Mouse (Mus musculus) CD4-positive, CD25-positive, alpha-beta regulatory T cell, adult 2 months (primary cell): Measurements from ENCODE around the gene Nr1i3.
"Not testable (repeated sequence)": the region's sequence is repeated elsewhere in the genome, so short reads cannot be mapped to it uniquely, and the experiment has no call there.

Experiments
- DNase-seq: peaks from one replicate; pipeline ENCODE4 v3.0.0-alpha.2; 2012; ENCODE audit warnings: low read depth, low spot score

Nr1i3 gene

DNA sequence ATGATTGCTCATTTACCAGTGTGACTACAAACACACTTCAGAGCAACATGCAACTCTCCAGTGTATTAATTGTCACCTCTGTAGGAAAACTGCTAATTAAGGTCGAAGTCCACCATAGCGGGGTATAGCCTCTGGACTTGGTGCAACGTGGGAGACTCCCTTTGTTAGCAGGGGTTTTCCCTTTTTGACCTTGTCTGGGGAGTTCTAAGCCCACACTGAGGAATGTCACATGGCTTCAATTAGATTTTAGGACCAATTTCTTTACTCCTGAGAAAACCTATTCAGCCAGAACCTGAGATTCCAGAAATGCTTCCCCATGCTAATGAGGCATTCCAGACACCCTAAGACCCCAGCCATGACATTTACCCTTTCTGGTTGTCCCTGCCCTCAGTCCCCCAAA lies 16.4 kb downstream of the Nr1i3 start:
- DNase-seq = no peak

DNA sequence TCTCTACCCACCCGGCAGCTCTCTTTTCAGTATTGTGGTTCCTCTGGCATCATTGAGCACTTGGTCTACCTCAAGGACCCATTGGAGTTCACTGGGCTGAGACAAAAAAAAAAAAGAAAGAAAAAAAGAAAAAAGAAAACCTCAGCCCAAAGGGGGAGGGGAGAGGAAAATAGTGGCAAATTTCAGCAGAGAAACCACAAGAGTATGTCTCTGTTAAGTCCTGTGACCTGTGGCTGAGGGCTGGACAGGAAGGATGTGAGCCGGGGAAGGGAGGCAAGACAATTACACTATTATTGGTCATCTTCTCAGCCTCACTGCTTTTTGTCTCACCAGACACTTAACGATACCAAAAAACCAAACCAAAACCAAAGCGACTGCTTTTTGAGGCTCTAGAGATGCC lies 18.1 kb downstream of the Nr1i3 start:
- no peak for DNase-seq

DNA sequence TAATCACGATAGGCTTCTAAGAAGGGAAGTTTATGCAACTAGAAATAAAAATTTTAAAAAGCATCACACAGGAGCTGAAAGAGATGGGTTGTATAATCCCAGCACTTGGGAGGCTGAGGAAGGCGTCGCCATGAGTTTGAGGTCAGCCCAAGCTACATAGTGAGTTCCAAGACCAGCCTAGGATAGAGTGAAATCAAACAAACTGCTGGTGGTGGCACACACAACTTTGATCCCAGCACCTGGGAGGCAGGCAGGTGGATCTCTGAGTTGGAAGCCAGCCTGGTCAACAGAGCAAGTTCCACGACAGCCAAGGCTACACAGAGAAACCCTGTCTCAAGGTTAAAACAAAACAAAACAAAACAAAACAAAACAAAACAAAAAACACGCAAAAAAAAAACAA lies 18.6 kb downstream of the Nr1i3 start:
- no peak for DNase-seq

DNA sequence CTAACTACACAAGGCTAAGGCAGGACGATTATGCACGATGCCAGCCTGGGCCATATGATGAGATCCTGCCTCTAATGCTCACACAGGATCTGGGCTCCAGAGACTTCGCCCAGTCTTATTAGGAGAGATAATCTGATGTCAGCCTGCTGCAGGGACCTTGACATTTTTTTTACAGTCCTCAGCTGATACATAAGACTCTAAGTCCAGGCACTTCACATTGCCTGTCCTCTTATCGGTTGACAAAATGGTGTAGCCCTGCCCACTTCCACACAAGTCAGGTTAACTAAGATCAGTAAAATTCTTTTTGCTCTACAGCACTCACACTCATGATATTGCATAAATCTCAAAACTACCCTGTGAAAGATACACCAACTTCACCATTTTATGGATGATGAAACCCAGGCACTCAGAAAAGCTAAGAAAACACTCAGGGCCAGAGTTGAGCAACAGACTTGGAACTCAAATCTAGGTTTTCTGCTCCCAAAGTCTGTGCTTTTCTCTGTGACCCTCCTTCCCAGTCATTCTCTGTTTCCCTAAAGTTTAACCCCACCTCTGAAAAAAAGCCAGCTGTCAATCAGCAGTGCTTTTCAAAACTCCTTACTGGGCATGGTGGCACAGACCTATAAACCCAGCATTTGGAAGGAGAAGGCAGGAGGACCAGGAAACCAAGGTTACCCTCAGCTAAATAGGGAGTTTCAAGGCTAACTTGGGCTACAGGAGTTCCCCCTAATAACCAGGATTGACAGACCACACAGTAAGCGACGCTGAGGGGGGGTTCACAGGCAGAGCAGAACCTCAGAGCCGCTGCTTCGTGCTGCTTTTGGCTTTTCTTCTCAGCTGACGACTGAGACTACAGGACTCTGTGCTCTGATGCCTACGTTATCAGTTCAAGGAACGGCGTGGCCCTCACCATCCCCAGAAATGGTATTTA lies 19.3 kb downstream of the Nr1i3 start:
- no peak for DNase-seq

DNA sequence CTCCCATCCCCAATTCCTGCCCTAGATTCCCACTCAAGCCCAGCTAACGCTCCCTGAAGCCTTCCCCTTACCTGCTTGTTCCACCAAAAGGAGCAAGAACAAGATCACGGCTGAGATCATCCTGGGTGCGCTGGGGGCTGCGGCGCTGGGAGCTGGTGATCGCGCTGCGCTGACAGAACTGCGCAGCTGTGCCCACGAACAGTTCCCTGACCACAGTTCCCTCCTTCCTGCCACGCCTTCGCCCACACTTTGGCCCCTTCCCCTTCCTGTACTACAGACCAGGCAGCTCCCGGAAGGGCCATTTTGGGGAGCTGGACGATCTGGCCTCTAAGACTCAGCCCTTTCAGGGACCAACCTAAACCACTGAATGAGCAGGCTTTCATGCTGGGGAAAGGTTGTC lies 20.4 kb downstream of the Nr1i3 start, which contains the start of gene Fcer1g:
TSS of gene Fcer1g (minus strand) at position 240 of the 400 bp plus-strand sequence.
- no peak for DNase-seq

DNA sequence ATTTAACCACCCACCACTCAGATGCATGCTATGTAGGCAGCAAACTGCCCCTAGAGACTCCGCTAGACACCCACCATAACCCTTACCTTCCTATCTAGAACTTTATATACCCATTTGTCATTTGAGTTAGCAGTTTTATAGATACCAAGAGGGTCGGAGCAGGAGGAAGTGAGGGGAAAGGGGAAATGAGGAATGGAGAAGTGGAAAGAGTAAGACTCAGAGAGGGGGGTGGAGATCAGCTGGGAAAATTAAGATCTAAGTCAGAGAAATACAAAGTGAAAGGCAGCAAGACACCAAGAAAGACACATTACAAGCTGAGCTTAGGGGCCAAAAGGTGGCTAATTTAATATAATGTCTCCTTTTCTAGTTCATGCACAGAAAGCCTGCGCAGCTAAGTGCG lies 20.8 kb downstream of the Nr1i3 start:
- no peak for DNase-seq

DNA sequence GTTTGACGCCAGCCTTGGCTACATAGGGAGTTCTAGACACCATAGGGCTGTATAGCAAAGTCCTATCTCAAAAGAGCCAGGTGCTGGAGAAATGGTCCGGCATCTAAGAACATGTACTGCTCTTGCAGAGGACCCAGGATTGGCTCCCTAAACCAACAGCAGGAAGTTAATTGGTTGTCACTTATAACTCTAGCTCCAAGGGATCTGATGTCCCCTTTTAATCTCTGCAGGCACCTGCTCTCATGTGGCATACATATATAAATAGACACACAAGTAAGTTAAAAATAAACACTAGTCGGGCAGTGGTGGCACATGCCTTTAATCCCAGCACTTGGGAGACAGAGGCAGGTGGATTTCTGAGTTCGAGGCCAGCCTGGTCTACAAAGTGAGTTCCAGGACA lies 22.0 kb downstream of the Nr1i3 start:
- no peak for DNase-seq

DNA sequence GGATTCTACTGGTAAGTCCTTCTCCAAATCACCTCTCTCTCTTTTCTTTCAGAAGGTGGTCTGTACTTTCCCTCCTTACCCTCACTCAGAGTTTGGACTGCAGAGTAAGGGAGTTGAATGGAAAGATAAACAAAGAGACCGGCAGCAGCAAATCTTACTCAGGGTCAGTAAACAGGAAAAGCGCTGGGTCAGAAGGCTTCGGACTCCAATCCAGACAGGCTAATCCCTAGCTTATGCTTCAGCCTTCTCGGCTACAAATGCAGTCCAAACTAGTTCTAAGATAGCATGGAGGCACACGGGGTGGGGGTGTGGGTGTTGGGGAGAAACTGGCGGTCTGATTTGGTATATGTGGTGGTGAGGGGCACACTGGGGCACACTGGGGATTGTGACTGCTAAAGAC lies 23.7 kb downstream of the Nr1i3 start:
- no peak for DNase-seq

DNA sequence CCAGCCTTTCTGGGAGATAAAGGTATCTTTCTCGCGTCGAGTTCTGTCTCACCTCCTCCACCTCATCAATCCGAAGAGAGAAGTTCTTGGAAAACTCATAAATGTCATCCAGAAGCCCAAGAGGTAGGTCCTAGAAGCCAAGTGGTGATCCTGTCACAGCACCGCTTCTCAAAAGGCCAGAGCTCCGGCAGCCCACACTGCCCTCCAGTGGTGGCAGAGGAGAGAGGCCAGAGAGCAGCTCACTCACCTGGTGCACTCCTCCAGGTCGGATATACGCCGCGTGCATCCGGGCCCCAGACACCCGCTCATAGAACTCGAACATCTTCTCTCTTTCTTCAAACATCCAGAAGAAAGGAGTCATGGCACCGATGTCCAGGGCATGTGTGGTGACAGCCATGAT lies 24.7 kb downstream of the Nr1i3 start:
- DNase-seq = peak; percentile 76

DNA sequence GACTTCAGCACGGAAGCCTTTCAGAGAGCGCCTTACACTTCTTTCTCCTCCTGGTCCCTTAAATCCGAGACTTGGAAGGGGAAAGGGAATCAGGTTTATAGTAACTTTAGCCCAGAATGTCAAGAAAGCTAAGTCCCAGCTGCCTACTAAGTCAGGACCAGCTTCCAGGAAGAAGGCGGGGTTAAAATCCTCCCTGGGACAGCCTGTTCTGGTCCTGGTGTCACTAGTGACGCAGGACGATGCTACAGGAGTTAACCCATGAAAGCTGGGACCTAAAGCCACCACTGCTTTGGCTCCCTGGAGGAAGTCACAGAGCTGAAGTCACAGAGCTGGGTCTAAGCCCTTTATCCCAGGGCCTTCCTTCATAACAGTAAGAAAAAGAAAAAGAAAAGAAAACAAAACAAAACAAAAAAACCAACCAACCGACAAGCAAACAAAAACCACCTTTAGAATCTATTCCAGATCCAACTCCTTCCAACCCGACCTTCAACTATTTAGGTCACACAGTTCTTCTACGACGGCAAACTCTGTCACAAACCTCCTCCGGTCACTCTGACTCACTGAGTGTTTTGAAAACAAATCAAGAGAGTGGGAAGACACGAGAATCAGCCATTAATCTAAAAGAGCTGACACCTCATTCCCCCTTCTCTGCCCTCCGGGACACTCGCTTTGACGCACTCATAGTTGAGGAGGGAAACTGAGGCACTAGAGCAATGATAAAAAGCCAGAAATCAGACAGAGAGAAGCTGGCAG lies 26.4 kb downstream of the Nr1i3 start:
- no peak for DNase-seq

DNA sequence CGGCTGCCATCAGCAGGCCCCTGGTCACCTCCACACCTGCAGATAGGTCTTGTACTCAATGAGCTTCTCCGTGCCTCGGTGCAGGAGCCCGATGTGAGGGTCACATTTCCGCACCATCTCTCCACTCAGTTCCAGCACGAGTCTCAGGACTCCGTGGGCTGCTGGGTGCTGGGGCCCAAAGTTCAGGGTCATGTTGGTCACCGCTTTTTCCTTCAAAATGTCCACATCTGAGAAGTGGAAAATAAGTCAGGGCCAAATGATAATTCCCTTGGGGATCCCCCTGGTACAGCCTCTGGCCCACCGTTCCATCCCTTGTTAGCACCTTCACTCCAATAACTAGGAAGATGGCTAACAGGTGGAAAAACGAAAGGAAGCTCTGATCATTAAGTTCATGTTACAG lies 27.1 kb downstream of the Nr1i3 start:
- no peak for DNase-seq

DNA sequence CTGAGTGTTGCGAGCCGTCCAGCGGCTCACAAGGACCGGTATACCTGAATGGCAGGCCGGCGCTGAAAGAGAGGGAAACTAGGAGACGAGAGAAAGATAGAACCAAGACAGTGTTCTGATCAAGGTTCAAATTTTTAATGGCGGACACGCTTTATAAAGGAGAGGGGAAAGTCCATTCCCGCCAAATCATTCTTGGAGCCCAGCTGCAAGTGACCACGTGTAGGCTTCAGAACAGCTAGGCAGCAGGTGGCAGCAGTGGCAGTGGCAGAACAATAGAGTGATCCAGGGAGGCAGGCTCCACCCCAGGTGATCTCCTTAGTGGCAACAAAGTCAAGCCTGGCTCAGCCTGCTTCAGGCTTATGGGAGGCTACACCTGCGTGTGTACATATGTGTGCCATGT lies 28.2 kb downstream of the Nr1i3 start:
- not testable (repeated sequence) for DNase-seq

DNA sequence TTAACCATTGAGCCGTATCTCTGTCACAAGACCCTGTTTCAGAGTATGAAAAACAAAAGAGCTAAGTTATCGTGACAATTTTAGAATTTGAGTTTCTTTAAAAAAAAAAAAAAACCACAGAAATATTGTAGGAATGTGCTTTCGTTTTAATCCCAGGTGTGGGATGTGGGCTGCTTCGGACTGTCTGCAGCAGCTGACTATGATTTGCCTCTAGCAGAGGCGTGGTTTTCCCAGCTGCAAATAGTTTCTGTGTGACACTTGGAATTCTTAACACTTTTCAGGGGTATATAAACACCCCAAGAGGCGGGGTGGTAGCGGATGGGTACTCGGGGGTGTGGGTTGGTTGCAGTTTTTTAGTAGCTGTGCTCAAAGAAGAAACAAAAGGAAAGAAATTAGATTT lies 31.6 kb downstream of the Nr1i3 start:
- DNase-seq = no peak

DNA sequence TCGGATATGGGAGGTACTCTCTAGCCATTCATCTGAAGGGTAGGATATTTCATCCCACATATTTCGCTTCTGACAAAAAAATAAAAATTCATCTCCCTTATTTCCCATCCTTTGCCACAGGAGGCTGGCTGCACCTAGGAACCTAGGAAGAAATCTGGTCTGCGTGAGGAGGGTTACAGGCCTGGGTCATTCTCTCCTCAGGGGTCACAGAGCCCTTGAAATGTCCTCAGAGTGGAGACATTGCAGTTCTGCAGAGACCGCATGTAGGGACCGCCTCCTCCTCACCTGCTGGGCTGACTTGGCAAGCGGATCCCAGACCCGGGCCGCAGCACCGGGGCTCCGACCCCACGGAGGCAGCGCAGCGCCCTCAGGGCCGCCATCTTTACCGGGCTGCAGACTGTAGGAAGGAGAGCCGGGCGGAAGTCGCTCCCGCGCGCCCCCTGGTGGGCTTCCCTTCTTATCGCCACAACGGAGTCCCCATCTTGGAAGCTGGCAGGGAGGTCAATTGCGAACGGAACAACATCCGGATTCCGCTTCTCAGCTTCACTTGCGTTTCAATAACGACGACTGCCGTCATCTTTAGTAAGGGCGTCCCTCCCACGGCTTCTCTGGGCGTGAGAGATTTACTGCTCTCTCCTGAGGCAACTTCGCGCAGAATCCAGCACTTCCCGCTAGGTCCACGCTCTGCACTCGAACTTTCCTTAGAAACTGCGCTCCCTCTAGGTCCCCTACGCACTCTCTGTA lies 33.1 kb downstream of the Nr1i3 start:
- DNase-seq = peak; percentile 99

DNA sequence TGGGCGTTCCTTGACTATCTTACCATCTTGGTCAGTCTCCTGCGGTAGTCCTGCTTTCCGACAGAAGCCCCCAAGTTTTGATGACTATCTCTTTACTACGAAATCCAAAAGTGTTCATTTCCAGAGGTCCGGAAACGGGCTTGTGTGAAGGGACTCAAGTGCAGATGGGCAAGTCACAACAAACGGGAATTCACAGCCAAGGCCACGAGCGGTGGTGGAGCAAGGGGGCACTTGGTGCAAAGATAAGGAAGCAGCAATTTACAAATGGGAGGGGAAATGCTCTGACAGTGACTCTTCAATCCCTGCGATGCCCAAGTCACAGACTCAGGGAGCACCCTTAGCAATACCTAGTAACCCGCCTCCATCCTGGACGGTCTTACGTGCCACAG lies 33.7 kb downstream of the Nr1i3 start:
- DNase-seq = no peak

DNA sequence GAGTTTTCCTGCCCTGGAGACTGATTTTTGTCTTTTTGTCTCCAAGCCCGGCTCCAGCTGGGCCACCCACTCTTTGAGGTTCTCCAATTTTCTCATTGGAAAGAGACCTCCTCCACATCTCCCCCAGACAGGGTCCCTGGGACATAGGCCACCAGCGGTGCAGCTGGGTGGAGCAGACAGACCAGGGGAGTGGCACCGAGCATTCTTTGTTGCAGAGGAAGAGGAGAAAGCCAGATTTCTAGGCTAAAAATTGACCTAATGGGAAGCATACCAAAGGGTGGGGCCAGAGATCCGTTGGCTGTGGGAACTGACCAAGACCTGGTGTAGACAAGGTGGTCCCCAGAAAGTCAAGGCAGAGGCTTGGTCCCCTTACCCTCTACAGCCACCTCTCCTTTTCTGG lies 34.1 kb downstream of the Nr1i3 start:
- DNase-seq = no peak

DNA sequence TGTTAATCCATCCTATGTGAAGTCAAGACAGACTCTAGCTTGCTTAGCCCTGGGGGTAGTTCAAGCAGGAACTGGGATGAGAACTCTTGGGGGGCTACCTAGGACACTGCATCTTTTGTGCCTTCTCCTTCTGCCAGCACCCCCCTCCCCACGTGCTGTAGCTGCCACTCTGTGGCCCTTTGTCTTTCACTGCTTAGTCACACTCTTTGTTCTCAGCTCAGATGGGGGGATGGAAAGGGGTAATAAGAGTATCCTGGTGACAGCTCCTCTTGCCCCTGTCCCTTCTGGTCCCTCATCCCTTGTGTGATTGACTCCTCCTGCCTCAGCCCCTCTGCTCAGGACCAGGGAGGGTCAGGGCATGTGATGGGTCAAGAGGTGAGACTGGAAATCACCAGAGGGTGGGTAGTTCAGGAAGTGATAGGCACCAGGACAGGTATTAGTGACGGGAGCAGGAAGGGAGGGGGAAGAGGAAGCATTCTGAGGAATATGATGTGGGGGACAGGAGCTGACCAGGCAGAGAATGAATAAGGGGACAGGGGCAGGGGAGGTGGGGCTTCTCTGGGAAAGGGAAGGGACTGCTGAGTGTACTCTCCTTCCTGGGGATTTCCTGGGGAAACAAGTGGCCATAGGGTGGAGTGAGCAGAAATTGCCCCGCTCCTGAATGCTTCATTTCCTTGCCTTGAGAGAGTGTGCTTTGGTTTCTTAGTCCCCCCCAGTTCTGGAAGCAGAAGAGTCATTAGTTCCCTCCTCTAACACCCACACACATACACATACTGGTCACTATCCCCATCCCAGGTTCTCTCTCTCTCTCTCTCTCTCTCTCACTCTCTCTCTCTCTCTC lies 34.8 kb downstream of the Nr1i3 start:
- DNase-seq = no peak

DNA sequence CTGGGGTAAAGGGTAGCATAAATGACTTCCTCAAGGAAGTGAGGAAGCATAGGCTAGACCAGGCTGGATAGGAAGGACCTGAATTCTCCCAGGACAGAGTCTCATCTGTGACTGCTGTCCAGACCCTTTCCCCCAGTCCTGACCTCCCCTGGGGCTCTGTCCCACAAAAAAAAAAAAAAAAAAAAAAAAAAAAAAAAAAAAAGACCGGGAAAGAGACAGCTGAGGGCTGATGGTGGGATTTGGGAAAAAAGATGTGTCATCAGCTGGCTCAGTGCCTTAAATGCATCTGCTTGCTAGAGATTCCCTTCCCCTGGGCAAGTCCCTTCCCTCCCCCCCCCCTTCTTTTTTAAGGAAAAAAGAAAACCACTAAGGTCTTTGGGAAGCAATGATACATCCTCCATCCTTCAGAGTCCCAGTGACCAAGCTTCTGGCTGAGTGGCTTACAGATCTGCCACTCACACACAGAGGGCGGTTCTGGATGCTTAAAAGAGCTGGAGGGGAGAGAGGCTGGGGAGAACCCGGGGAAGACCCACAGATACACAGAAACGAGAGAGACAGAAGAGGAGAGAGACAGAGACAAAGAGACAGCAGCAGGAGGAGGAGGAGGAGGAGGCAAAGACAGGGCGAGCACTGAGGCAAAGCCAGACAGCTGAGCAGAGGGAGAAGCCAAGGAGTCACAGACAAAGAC lies 36.3 kb downstream of the Nr1i3 start, which contains the start of gene Adamts4:
TSS of gene Adamts4 (plus strand) at position 509 of the 688 bp plus-strand sequence.
- no peak for DNase-seq

DNA sequence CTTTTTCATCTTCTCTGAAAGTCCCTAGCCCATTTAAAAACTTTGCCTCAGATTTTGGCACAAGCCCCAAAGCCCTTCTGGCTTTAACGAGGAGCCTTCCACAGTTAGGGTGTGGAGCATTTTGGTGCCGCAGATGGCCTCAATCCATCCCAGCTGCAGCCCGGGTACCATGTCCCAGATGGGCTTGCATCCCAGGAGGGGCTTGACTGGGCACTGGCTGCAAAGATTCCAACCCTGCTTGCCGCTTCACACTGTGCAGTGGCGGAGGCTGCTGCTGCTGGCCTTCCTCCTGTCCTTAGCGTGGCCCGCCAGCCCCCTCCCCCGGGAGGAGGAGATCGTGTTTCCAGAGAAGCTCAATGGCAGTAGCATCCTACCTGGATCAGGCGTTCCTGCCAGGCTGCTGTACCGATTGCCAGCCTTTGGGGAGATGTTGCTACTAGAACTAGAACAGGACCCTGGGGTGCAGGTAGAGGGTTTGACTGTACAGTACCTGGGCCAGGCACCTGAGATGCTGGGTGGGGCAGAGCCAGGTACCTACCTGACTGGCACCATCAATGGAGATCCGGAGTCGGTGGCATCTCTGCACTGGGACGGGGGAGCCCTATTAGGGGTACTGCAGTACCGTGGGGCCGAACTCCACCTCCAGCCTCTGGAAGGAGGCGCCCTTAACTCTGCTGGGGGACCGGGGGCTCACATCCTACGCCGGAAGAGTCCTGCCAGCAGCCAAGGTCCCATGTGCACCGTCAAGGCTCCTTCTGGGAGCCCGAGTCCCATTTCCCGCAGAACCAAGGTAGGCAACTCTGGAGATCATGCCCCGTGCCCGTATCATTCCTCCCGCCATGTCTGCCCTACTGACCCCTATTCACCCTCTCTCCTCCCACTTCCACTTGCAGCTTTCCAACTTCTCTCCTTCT lies 37.2 kb downstream of the Nr1i3 start, which contains the start of gene Ndufs2:
TSS of gene Ndufs2 (minus strand) at position 709 of the 914 bp plus-strand sequence.
- DNase-seq = no peak
